Mouse (Mus musculus) liver, embryonic 14.5 days (tissue): ENCODE data around the gene Chrnb1.

ENCODE experiments used
- CTCF ChIP-seq: IDR thresholded peaks from 2 replicates; pipeline ENCODE4 v1.5.1; 2016; ENCODE audit warnings: antibody characterized with exemption, low read depth, control low read depth
- EP300 ChIP-seq: IDR thresholded peaks from 2 replicates; pipeline ENCODE4 v1.6.1; 2016; ENCODE audit warnings: antibody characterized with exemption, low read depth

GRCm38 (mm10) chr11:69838714-69839104 is 43.0 kb upstream of the Chrnb1 start:
- TF ChIP-seq CTCF (no peak), EP300 (no peak)
